Mouse (Mus musculus) MEL (cell line): ENCODE measurements around the gene Cd44. TPM values are rescaled to one million over a fixed set of nuclear protein-coding genes. Genes with fewer than 3 reads are reported as not detected.

Experiments used
- DNase-seq: peaks from one replicate; pipeline ENCODE4 v3.0.0; 2011; ENCODE audit warnings: low read depth, low spot score
- H3K27ac ChIP-seq: 2 replicates; pipeline ENCODE4 v1.5.1; 2012; ENCODE audit warnings: low read depth, mild to moderate bottlenecking, control low read depth, low read length, moderate library complexity; ENCODE audit not compliant: control insufficient read depth
- H3K27me3 ChIP-seq, 2 experiments: fragments of 150-350 bp in 1 of 2; sonication (generic) in 1 of 2; 2 replicates each; pipeline ENCODE4 v1.6.1; 2012; ENCODE audit warnings: low read length in 2 of 2, mild to moderate bottlenecking in 2 of 2, improper control_type of control experiment in 1 of 2, moderate library complexity in 1 of 2; ENCODE audit not compliant: insufficient read depth in 2 of 2, control insufficient read depth in 1 of 2
- H3K36me3 ChIP-seq, 2 experiments: 2 replicates each; pipeline ENCODE4 v1.6.1; 2012 to 2014; ENCODE audit warnings: low read length in 2 of 2, improper control_type of control experiment in 1 of 2, inconsistent platforms in 1 of 2, mild to moderate bottlenecking in 1 of 2; ENCODE audit not compliant: insufficient read depth in 2 of 2, control insufficient read depth in 1 of 2
- H3K4me1 ChIP-seq, 2 experiments: fragments of 150-350 bp in 1 of 2; sonication (generic) in 1 of 2; 2 replicates each; pipeline ENCODE4 v1.6.1; 2012; ENCODE audit warnings: low read length in 2 of 2, improper control_type of control experiment in 1 of 2, mild to moderate bottlenecking in 1 of 2; ENCODE audit not compliant: insufficient read depth in 2 of 2, control insufficient read depth in 1 of 2
- H3K4me3 ChIP-seq, 2 experiments: fragments of 150-350 bp in 1 of 2; sonication (generic) in 1 of 2; 2 replicates each; pipeline ENCODE4 v1.5.1; 2012; ENCODE audit warnings: low read depth in 2 of 2, low read length in 2 of 2, mild to moderate bottlenecking in 2 of 2, moderate library complexity in 2 of 2, control low read depth in 1 of 2, improper control_type of control experiment in 1 of 2; ENCODE audit not compliant: control insufficient read depth in 1 of 2, insufficient read depth in 1 of 2
- H3K79me2 ChIP-seq: 2 replicates; pipeline ENCODE4 v1.6.1; 2012; ENCODE audit warnings: mild to moderate bottlenecking, low read length, moderate library complexity; ENCODE audit not compliant: control insufficient read depth, poor library complexity, insufficient read depth
- H3K9ac ChIP-seq: 2 replicates; pipeline ENCODE4 v1.6.1; 2012; ENCODE audit warnings: low read depth, mild to moderate bottlenecking, control low read depth, low read length, moderate library complexity; ENCODE audit not compliant: control insufficient read depth, poor library complexity, severe bottlenecking
- H3K9me3 ChIP-seq: fragments of 150-350 bp; sonication (generic); replicated peaks from 2 replicates; pipeline ENCODE4 v1.6.1; 2012; ENCODE audit warnings: mild to moderate bottlenecking, low read length, improper control_type of control experiment, moderate library complexity; ENCODE audit not compliant: insufficient read depth
- BHLHE40 ChIP-seq: IDR thresholded peaks from 2 replicates; pipeline ENCODE4 v1.6.1; 2012; ENCODE audit warnings: low read depth, mild to moderate bottlenecking, inconsistent platforms, low read length, improper control_type of control experiment, borderline replicate concordance
- CHD1 ChIP-seq: IDR thresholded peaks from 2 replicates; pipeline ENCODE4 v1.6.1; 2012; ENCODE audit warnings: low read depth, mild to moderate bottlenecking, inconsistent platforms, low read length, improper control_type of control experiment
- CHD2 ChIP-seq: IDR thresholded peaks from 2 replicates; pipeline ENCODE4 v1.6.1; 2011; ENCODE audit warnings: low read length, improper control_type of control experiment
- CTCF ChIP-seq, 3 experiments: IDR thresholded peaks in 2 of 3; conservative IDR thresholded peaks in 1 of 3; 2 replicates each; pipeline ENCODE4 v1.5.1; 2011 to 2012; ENCODE audit warnings: low read length in 3 of 3, low read depth in 2 of 3, mild to moderate bottlenecking in 2 of 3, improper control_type of control experiment in 1 of 3, inconsistent platforms in 1 of 3, mixed read lengths in 1 of 3, moderate library complexity in 1 of 3; ENCODE audit not compliant: control insufficient read depth in 1 of 3, insufficient read depth in 1 of 3, poor library complexity in 1 of 3, severe bottlenecking in 1 of 3
- E2F4 ChIP-seq: IDR thresholded peaks from 2 replicates; pipeline ENCODE4 v1.6.1; 2011; ENCODE audit warnings: low read depth, low read length, improper control_type of control experiment, borderline replicate concordance
- ELF1 ChIP-seq: IDR thresholded peaks from 2 replicates; pipeline ENCODE4 v1.6.1; 2014; ENCODE audit warnings: low read depth, mild to moderate bottlenecking, inconsistent platforms, low read length, improper control_type of control experiment, moderate library complexity
- EP300 ChIP-seq, 2 experiments: IDR thresholded peaks; 2 replicates each; pipeline ENCODE4 v1.6.1; 2011; ENCODE audit warnings: improper control_type of control experiment in 2 of 2, low read length in 2 of 2, low read depth in 1 of 2, mild to moderate bottlenecking in 1 of 2
- GATA1 ChIP-seq: IDR thresholded peaks from 2 replicates; pipeline ENCODE4 v1.6.1; 2011; ENCODE audit warnings: low read depth, low read length, improper control_type of control experiment
- HCFC1 ChIP-seq: IDR thresholded peaks from 2 replicates; pipeline ENCODE4 v1.6.1; 2012; ENCODE audit warnings: low read depth, mild to moderate bottlenecking, inconsistent platforms, low read length, improper control_type of control experiment, moderate library complexity
- KAT2A ChIP-seq: conservative IDR thresholded peaks from 2 replicates; pipeline ENCODE4 v1.6.1; 2012; ENCODE audit warnings: low read depth, low read length, improper control_type of control experiment, inconsistent platforms
- MAFK ChIP-seq: IDR thresholded peaks from 2 replicates; pipeline ENCODE4 v1.6.1; 2011; ENCODE audit warnings: low read depth, mild to moderate bottlenecking, low read length, improper control_type of control experiment, borderline replicate concordance
- MAX ChIP-seq: IDR thresholded peaks from 2 replicates; pipeline ENCODE4 v1.6.1; 2011; ENCODE audit warnings: low read length, improper control_type of control experiment
- MEF2A ChIP-seq: IDR thresholded peaks from 2 replicates; pipeline ENCODE4 v1.6.1; 2014; ENCODE audit warnings: low read depth, mild to moderate bottlenecking, inconsistent platforms, low read length, improper control_type of control experiment; ENCODE audit not compliant: poor library complexity, insufficient replicate concordance, severe bottlenecking; ENCODE audit errors: extremely low read depth
- MYB ChIP-seq: IDR thresholded peaks from 2 replicates; pipeline ENCODE4 v1.6.1; 2011; ENCODE audit warnings: mild to moderate bottlenecking, low read depth, low read length, improper control_type of control experiment
- NRF1 ChIP-seq: IDR thresholded peaks from 2 replicates; pipeline ENCODE4 v1.6.1; 2014; ENCODE audit warnings: low read depth, mild to moderate bottlenecking, inconsistent platforms, low read length, improper control_type of control experiment, moderate library complexity; ENCODE audit not compliant: poor library complexity, insufficient read depth, severe bottlenecking
- POLR2A ChIP-seq, 2 experiments: IDR thresholded peaks; 2 replicates each; pipeline ENCODE4 v1.6.1; 2011 to 2012; ENCODE audit warnings: low read length in 2 of 2, mild to moderate bottlenecking in 2 of 2, control low read depth in 1 of 2, improper control_type of control experiment in 1 of 2, low read depth in 1 of 2, moderate library complexity in 1 of 2; ENCODE audit not compliant: control insufficient read depth in 1 of 2, insufficient read depth in 1 of 2, poor library complexity in 1 of 2
- POLR2AphosphoS2 ChIP-seq: IDR thresholded peaks from 2 replicates; pipeline ENCODE4 v1.6.1; 2011; ENCODE audit warnings: low read length, improper control_type of control experiment
- POLR2AphosphoS5 ChIP-seq: IDR thresholded peaks from 2 replicates; pipeline ENCODE4 v1.6.1; 2012; ENCODE audit warnings: low read depth, borderline replicate concordance, mild to moderate bottlenecking, inconsistent platforms, low read length, moderate library complexity, mixed read lengths
- RAD21 ChIP-seq: IDR thresholded peaks from 2 replicates; pipeline ENCODE4 v1.6.1; 2011; ENCODE audit warnings: mild to moderate bottlenecking, low read depth, low read length, improper control_type of control experiment
- RCOR1 ChIP-seq: IDR thresholded peaks from 2 replicates; pipeline ENCODE4 v1.6.1; 2012; ENCODE audit warnings: low read depth, mild to moderate bottlenecking, inconsistent platforms, low read length, improper control_type of control experiment
- TAL1 ChIP-seq: IDR thresholded peaks from 2 replicates; pipeline ENCODE4 v1.6.1; 2012; ENCODE audit warnings: mild to moderate bottlenecking, inconsistent platforms, low read length, moderate library complexity, mixed read lengths
- TCF12 ChIP-seq: IDR thresholded peaks from 2 replicates; pipeline ENCODE4 v1.6.1; 2014; ENCODE audit warnings: low read depth, mild to moderate bottlenecking, inconsistent platforms, low read length, improper control_type of control experiment, moderate library complexity
- UBTF ChIP-seq: IDR thresholded peaks from 2 replicates; pipeline ENCODE4 v1.6.1; 2012; ENCODE audit warnings: low read depth, mild to moderate bottlenecking, inconsistent platforms, low read length, improper control_type of control experiment, moderate library complexity, borderline replicate concordance; ENCODE audit not compliant: insufficient read depth
- USF1 ChIP-seq: IDR thresholded peaks from 2 replicates; pipeline ENCODE4 v1.6.1; 2014; ENCODE audit warnings: low read depth, mild to moderate bottlenecking, inconsistent platforms, low read length, improper control_type of control experiment, moderate library complexity
- USF2 ChIP-seq, 2 experiments: IDR thresholded peaks; 2 replicates each; pipeline ENCODE4 v1.6.1; 2011 to 2012; ENCODE audit warnings: improper control_type of control experiment in 2 of 2, low read length in 2 of 2, borderline replicate concordance in 1 of 2, inconsistent platforms in 1 of 2, low read depth in 1 of 2, mild to moderate bottlenecking in 1 of 2; ENCODE audit not compliant: insufficient read depth in 1 of 2
- ZC3H11A ChIP-seq: IDR thresholded peaks from 2 replicates; pipeline ENCODE4 v1.6.1; 2012; ENCODE audit warnings: low read depth, mild to moderate bottlenecking, inconsistent platforms, low read length, improper control_type of control experiment
- ZKSCAN1 ChIP-seq: IDR thresholded peaks from 2 replicates; pipeline ENCODE4 v1.6.1; 2012; ENCODE audit warnings: low read depth, mild to moderate bottlenecking, inconsistent platforms, low read length, improper control_type of control experiment, moderate library complexity
- polyA plus RNA-seq, 2 experiments: library from polyadenylated mRNA; stranded (reverse) in 1 of 2; unstranded in 1 of 2; fragments of >175 nt in 1 of 2; fragments of >200 nt in 1 of 2; gene quantifications; 2 replicates each; pipeline versions ENCODE4 v1.2.1 to v1.2.4; 2012; ENCODE audit warnings: low replicate concordance in 2 of 2, low read depth in 1 of 2; ENCODE audit not compliant: insufficient read length in 2 of 2, insufficient read depth in 1 of 2, missing spikeins in 1 of 2
- total RNA-seq: library from RNA; depleted of rRNA; stranded (reverse); fragments of 300-350 nt; gene quantifications from 2 replicates; pipeline ENCODE4 v1.2.3, GENCODE M21; 2012

Cd44 gene
- total and polyA plus RNA-seq, 3 experiments: 43.8 to 226 (median 53.9) TPM

GRCm38 (mm10) chr2:102942782-102943080 is 41.3 kb upstream of the Cd44 start:
- Histone ChIP-seq H3K9ac (no peak overlapping the region), H3K27me3 (peaks cover 0 to 3% of the 10 kb centered on the region in 2 experiments; a peak in 3 of 4 replicates), H3K79me2 (no peaks in the 10 kb centered on the region)
- TF ChIP-seq CHD2 (no peak), USF1 (no peak), RCOR1 (no peak), POLR2AphosphoS2 (no peak), MEF2A (no peak), ELF1 (no peak), USF2 (IDR thresholded peaks at IDR 0.05; ENCODE audit: borderline replicate concordance in 1 of 2, insufficient read depth in 1 of 2, low read depth in 1 of 2, low read length in 2 of 2) (no peak), TCF12 (no peak), MAFK (no peak), POLR2AphosphoS5 (no peak), ZC3H11A (no peak), CHD1 (no peak), CTCF (IDR thresholded peaks at IDR 0.05 in 2 of 3, conservative IDR thresholded peaks at IDR 0.05 in 1 of 3; ENCODE audit: control insufficient read depth in 1 of 3, insufficient read depth in 1 of 3, low read depth in 2 of 3, low read length in 3 of 3, poor library complexity in 1 of 3, severe bottlenecking in 1 of 3) (no peak), POLR2A (IDR thresholded peaks at IDR 0.05; ENCODE audit: control insufficient read depth in 1 of 2, insufficient read depth in 1 of 2, low read depth in 1 of 2, low read length in 2 of 2, poor library complexity in 1 of 2) (no peak), EP300 (IDR thresholded peaks at IDR 0.05; ENCODE audit: low read depth in 1 of 2, low read length in 2 of 2) (no peak)
- TF ChIP-seq, all 39 proteins: peak for 0
- Histone ChIP-seq H3K36me3 (peaks cover 0 to 19% of the 10 kb centered on the region in 2 experiments; a peak in 2 of 4 replicates), H3K9me3 (no peaks in the 10 kb centered on the region), H3K27ac (no peak overlapping the region), H3K4me1 (peaks cover 0 to 20% of the 10 kb centered on the region in 2 experiments; a peak in 3 of 4 replicates), H3K4me3 (no peak overlapping the region)
- no peak for DNase-seq

DNA sequence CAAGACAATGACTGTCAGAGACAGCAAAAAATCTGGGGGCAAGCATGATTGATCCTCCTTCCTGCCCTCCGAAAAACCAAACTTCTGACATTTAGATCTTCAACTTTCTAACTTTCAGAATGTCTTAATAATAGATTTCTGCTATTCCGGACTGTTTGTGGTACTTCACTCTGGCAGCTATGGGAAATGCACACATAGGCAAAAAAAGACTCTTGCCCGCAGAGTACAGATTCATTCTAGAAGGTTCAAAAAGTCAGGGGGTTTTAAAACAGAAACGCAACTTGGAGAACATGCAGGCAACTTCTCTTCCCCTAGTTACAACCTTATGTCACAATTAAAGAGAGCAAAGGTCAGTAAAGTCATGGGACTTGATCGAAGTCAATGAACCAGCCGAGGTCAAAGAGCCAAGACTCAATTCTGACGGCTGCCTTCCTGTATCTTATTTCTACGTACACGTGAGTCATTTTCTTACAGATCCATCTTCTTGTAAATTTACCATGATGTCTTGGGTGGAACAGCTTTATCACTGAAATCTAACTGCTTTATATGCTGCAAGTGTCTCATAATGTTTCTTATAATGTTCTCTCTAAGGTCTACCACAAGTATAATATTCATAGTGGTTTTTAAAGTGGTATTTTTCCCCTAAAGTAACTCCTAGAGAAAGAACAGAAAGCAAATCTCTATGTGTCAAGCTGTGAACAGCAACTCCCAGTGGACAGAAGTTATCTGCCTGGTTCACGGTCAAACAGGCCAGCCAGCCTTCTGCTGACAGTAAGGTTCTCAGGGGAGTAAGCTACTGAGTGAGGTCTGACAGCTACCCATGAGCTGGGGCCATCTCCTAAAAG is 40.7 kb upstream of the Cd44 start:
- no peak for DNase-seq
- Histone ChIP-seq H3K79me2 (no peaks in the 10 kb centered on the region), H3K36me3 (peaks cover 0 to 14% of the 10 kb centered on the region in 2 experiments; a peak in 2 of 4 replicates), H3K4me1 (peaks cover 0 to 15% of the 10 kb centered on the region in 2 experiments; a peak in 3 of 4 replicates), H3K9ac (no peak overlapping the region), H3K27ac (no peak overlapping the region), H3K9me3 (no peaks in the 10 kb centered on the region), H3K4me3 (no peak overlapping the region), H3K27me3 (peaks cover 0 to 3% of the 10 kb centered on the region in 2 experiments; a peak in 3 of 4 replicates)
- TF ChIP-seq MEF2A (no peak), CHD2 (no peak), TAL1 (no peak), RAD21 (no peak), BHLHE40 (no peak), UBTF (no peak), NRF1 (no peak), GATA1 (no peak), USF1 (no peak), HCFC1 (no peak), ZC3H11A (no peak), E2F4 (no peak), KAT2A (no peak), POLR2AphosphoS5 (no peak), ZKSCAN1 (no peak), MAX (no peak), RCOR1 (no peak), MYB (no peak), ELF1 (no peak)
